Mouse (Mus musculus): ENCODE measurements around the gene Arhgef18. TPM values are rescaled to one million over a fixed set of nuclear protein-coding genes. Genes with fewer than 3 reads are reported as not detected.

Gene Arhgef18
- polyA plus RNA-seq, 1 experiment from 2014 or later, result 7.8 TPM

DNA sequence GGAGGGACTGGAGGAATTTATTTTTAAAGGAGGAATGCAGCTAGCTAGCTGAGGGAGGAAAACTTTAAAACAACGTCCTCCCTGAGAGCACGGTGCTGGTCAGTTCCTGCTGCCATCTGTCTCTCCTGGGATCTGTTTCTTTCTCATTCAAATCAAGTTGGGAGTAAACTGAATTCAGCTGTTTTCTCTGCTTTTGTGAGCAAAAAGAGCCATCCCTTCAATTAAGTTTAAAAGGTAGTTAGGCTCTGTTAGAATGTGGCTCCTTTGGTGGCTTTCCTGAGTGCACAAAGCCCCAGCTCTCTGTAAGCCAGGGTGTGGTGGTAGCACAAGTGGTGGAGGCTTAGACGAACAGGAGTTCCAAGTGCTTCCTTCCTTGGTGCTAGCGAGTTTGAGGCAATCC, 2.4 kb downstream of the Arhgef18 start:
- H3K4me2 ChIP-seq, result peak overlapping the region; percentile 87

DNA sequence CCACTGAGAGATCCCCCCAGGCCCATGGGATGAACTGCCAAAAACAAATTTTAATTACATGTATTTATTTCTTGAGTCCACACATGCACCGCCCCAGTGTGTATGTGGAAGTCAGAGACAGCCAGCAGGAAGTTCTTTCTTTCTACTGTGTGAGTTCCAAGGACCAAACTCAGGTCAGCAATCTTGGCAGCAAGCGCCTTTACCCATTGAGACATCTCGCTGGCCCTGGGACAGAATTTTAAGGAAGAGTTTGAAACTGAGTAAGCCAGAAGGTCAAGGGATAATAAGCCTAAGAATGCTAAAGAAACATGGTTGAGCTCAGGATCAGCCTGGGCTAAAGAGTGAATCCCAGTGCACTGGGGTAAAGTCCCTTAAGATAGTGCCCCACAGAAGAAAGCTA, 4.8 kb downstream of the Arhgef18 start:
- Histone ChIP-seq H3K4me3 (ENCODE audit: low read depth, low read length) (no peak overlapping the region), H3K9ac (no peak overlapping the region), H3K36me3 (ENCODE audit: insufficient read depth) (peaks cover 4% of the 10 kb centered on the region; the same call in 1 of the 2 replicates), H3K27me3 (ENCODE audit: insufficient read depth, low read length) (no peaks in the 10 kb centered on the region), H3K27ac (ENCODE audit: low read depth) (no peak overlapping the region), H3K9me3 (ENCODE audit: low read depth, low read length) (no peaks in the 10 kb centered on the region), H3K4me1 (ENCODE audit: insufficient read depth) (0 out of 2 replicates have a peak, but pooled peaks cover 7% of the 10 kb centered on the region), H3K4me2 (no peak overlapping the region)
- ATAC-seq (ENCODE audit: insufficient read depth), result no peak
- no peak for TF ChIP-seq CTCF (IDR thresholded peaks at IDR 0.05; ENCODE audit: low read depth)
- WGBS, result 85% methylated on average over 3 of the region's 3 CpGs
- no peak for DNase-seq

More for the DNA sequence above, 2.4 kb downstream of the Arhgef18 start:
- TF ChIP-seq CTCF (IDR thresholded peaks at IDR 0.05; ENCODE audit: low read depth), result no peak
- DNase-seq (no peak), ATAC-seq (ENCODE audit: insufficient read depth) (no peak)
- H3K9me3 ChIP-seq (ENCODE audit: low read depth, low read length), result no peaks in the 10 kb centered on the region
- no peaks in the 10 kb centered on the region for H3K27me3 ChIP-seq (ENCODE audit: insufficient read depth, low read length)
- peaks cover 4% of the 10 kb centered on the region; the same call in 1 of the 2 replicates for H3K36me3 ChIP-seq (ENCODE audit: insufficient read depth)
- no peak overlapping the region; the same call in 1 of the 2 replicates for H3K9ac ChIP-seq
- no peak overlapping the region for H3K4me3 ChIP-seq (ENCODE audit: low read depth, low read length)
- H3K4me1 ChIP-seq (ENCODE audit: insufficient read depth), result 0 out of 2 replicates have a peak, but pooled peaks cover 7% of the 10 kb centered on the region
- 22% methylated on average over 4 of the region's 4 CpGs for WGBS
- H3K27ac ChIP-seq (ENCODE audit: low read depth), result no peak overlapping the region

DNA sequence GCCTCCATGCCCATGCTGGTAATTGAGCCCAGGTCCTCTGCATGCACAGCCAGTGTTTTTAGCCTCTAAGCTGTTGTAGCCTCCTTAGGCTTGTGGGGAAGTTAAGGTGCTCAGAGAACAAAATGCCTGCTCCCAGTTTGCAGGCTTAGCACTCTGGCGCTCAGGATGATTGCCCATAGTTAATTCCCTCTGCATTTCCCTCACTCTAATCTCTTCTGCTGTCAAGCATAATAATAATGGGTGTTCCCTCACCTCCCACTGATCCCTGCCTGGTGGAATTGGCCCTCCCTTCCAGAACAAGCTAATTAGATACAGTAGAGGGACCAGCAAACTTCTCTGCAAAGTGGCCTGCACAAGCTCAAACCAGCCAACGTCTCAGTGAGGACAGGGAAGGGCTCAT, 7.7 kb downstream of the Arhgef18 start:
- H3K4me2 ChIP-seq, result no peak overlapping the region
- H3K4me1 ChIP-seq (ENCODE audit: insufficient read depth), result no peaks in the 10 kb centered on the region
- 31% methylated on average over 2 of the region's 2 CpGs for WGBS
- no peak overlapping the region for H3K4me3 ChIP-seq (ENCODE audit: low read depth, low read length)
- peaks cover 4% of the 10 kb centered on the region; the same call in 1 of the 2 replicates for H3K36me3 ChIP-seq (ENCODE audit: insufficient read depth)
- no peak for TF ChIP-seq CTCF (IDR thresholded peaks at IDR 0.05; ENCODE audit: low read depth)
- H3K9me3 ChIP-seq (ENCODE audit: low read depth, low read length), result no peaks in the 10 kb centered on the region
- H3K9ac ChIP-seq, result no peak overlapping the region
- no peak for DNase-seq
- H3K27me3 ChIP-seq (ENCODE audit: insufficient read depth, low read length), result no peaks in the 10 kb centered on the region
- no peak for ATAC-seq (ENCODE audit: insufficient read depth)
- no peak overlapping the region for H3K27ac ChIP-seq (ENCODE audit: low read depth)

DNA sequence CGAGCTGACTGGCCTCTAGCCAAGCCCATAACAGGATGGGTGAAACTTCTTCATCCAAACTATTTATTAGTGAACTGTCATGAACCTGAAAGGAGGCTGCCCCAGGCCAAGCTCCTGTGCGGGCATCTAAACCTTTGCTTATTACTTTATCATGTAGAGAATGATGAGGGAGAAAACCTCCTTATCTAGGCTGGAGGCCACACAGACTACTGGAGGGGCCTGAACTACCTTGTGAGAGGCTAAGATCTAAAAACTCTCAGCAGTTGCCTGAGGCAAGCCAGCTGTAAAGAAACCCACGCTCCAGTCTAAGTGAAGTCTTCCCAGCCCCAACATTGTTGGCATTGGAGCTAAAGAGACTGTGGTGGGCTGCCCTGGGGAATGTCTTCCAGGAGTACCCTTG, 14.6 kb downstream of the Arhgef18 start:
- no peak for DNase-seq
- H3K4me1 ChIP-seq (ENCODE audit: insufficient read depth), result no peaks in the 10 kb centered on the region
- H3K9ac ChIP-seq, result no peak overlapping the region
- no peak overlapping the region for H3K27ac ChIP-seq (ENCODE audit: low read depth)
- no peak for ATAC-seq (ENCODE audit: insufficient read depth)
- no peaks in the 10 kb centered on the region for H3K27me3 ChIP-seq (ENCODE audit: insufficient read depth, low read length)
- H3K4me2 ChIP-seq, result no peak overlapping the region
- 76% methylated on average over 3 of the region's 3 CpGs for WGBS
- no peaks in the 10 kb centered on the region for H3K36me3 ChIP-seq (ENCODE audit: insufficient read depth)
- H3K4me3 ChIP-seq (ENCODE audit: low read depth, low read length), result no peak overlapping the region
- TF ChIP-seq CTCF (IDR thresholded peaks at IDR 0.05; ENCODE audit: low read depth), result no peak
- no peaks in the 10 kb centered on the region for H3K9me3 ChIP-seq (ENCODE audit: low read depth, low read length)

DNA sequence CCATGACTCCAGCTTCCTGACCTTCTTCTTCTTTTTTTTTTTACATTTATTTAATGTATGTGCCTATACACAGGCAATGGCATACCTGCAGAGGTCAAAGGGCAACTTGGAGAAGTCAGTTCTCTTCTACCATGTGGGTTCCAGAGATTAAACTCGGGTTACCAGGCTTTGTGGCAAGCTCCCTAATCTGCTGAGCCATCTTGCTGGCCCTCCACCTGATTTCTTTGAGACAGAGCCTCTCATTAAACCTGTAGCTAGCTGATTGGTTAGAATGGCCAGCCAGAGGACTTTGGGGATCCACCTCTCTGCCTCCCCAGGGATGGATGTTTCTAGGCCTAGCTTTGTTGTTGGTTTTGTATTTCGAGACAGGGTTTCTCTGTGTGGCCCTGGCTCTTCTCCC, 18.3 kb downstream of the Arhgef18 start:
- WGBS, result 80% methylated on average over 2 of the region's 2 CpGs
- Histone ChIP-seq H3K9me3 (ENCODE audit: low read depth, low read length) (no peaks in the 10 kb centered on the region), H3K4me2 (no peak overlapping the region), H3K27ac (ENCODE audit: low read depth) (no peak overlapping the region), H3K9ac (no peak overlapping the region), H3K4me3 (ENCODE audit: low read depth, low read length) (no peak overlapping the region), H3K36me3 (ENCODE audit: insufficient read depth) (no peaks in the 10 kb centered on the region), H3K27me3 (ENCODE audit: insufficient read depth, low read length) (no peaks in the 10 kb centered on the region), H3K4me1 (ENCODE audit: insufficient read depth) (no peaks in the 10 kb centered on the region)
- ATAC-seq (ENCODE audit: insufficient read depth) (no peak), DNase-seq (no peak)
- TF ChIP-seq CTCF (IDR thresholded peaks at IDR 0.05; ENCODE audit: low read depth), result no peak

DNA sequence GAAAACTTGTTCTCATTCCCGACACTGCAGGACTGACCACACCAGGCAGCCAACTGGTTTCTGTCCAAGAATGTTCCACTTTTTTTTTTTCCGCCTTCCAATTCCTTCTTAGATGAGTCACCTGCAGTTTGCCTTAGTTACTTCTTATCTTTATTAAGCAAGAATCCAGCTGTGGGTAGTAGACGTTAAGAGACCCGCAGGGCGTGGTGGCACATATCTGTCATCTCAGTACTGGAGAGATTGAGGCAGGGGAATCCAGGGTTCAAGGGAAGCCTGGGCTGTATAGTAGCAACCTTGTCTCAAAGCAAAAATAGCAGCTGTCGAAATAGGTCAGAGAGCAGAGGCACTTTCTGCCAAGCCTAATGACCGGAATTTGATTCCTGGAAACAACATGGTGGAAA, 19.1 kb downstream of the Arhgef18 start:
- 76% methylated on average over 7 of the region's 7 CpGs for WGBS
- Histone ChIP-seq H3K9me3 (ENCODE audit: low read depth, low read length) (no peaks in the 10 kb centered on the region), H3K9ac (no peak overlapping the region), H3K27ac (ENCODE audit: low read depth) (no peak overlapping the region), H3K27me3 (ENCODE audit: insufficient read depth, low read length) (no peaks in the 10 kb centered on the region), H3K36me3 (ENCODE audit: insufficient read depth) (no peaks in the 10 kb centered on the region), H3K4me3 (ENCODE audit: low read depth, low read length) (no peak overlapping the region), H3K4me1 (ENCODE audit: insufficient read depth) (no peaks in the 10 kb centered on the region), H3K4me2 (no peak overlapping the region)
- DNase-seq (no peak), ATAC-seq (ENCODE audit: insufficient read depth) (no peak)
- no peak for TF ChIP-seq CTCF (IDR thresholded peaks at IDR 0.05; ENCODE audit: low read depth)

DNA sequence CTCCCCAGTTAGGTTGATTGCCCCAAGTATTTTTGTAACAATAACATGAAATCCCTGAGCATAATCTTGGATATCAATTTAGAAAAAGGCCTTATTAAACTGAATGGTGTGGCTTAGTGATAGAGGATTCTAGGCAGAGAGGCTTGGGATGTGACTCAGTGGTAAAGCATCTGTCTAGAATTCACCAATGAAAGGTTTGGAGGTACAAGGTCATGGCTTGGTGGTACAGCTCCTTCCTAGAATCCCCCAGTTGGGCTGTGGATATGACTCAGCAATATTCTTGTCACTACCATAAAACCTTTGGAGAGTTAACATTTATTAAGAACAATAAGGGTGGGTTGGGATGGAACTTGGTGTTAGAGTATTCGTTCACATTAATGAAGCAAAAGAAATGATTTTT, 20.0 kb downstream of the Arhgef18 start:
- no peak overlapping the region for H3K9ac ChIP-seq
- 96% methylated on average over 1 of the region's 1 CpGs for WGBS
- no peaks in the 10 kb centered on the region for H3K36me3 ChIP-seq (ENCODE audit: insufficient read depth)
- no peaks in the 10 kb centered on the region for H3K9me3 ChIP-seq (ENCODE audit: low read depth, low read length)
- no peak for DNase-seq
- ATAC-seq (ENCODE audit: insufficient read depth), result no peak
- no peak overlapping the region for H3K27ac ChIP-seq (ENCODE audit: low read depth)
- no peak for TF ChIP-seq CTCF (IDR thresholded peaks at IDR 0.05; ENCODE audit: low read depth)
- no peaks in the 10 kb centered on the region for H3K27me3 ChIP-seq (ENCODE audit: insufficient read depth, low read length)
- H3K4me3 ChIP-seq (ENCODE audit: low read depth, low read length), result no peak overlapping the region
- H3K4me2 ChIP-seq, result no peak overlapping the region
- H3K4me1 ChIP-seq (ENCODE audit: insufficient read depth), result no peaks in the 10 kb centered on the region

Measured in lung, embryonic 14.5 days (tissue).